Mouse (Mus musculus): Measurements from ENCODE around the gene Rnf183.

Gene Rnf183

GRCm38 (mm10) chr4:62379724-62380381 is 55.2 kb downstream of the Rnf183 start:
- no peak for DNase-seq

All from cerebellum, adult 9-10 months (tissue).